Mouse (Mus musculus) testis, postnatal 10 days (tissue): ENCODE data around the gene Ulk4.

Experiments used
- DNase-seq: peaks from one replicate; pipeline ENCODE4 v3.0.0; 2021; ENCODE audit warnings: low spot score

Ulk4 gene

GRCm38 (mm10) chr9:121299976-121300570 is 23.1 kb upstream of the Ulk4 start:
- no peak for DNase-seq

DNA sequence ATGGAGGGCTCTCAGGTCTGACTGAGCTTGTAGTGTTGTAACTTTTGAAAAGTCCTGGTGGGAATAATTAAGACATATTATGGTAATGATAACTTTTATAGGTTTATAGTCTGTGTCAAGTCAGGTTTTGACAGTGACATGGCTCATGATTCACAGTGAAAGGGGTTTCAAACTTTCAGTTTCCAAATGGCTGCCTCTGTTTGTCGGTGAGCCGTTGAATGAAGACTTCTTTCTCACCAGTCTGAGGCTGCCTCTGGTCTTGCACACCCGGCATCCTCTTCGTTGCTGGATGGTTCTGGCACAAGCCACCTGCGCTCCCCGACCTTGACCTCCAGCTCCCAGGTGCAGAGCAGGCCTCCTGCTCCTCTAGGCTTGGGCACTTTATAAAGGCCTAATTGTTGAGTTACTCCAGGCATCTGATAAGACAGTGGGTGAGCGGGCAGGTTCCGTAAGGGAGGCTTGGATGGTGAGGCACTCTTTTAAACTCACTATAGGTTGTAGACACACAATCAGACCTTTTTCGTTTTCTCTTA is 22.3 kb upstream of the Ulk4 start:
- DNase-seq = no peak

- DNase-seq = no peak
Measured at GRCm38 (mm10) chr9:121298411-121299091, 21.6 kb upstream of the Ulk4 start.

DNA sequence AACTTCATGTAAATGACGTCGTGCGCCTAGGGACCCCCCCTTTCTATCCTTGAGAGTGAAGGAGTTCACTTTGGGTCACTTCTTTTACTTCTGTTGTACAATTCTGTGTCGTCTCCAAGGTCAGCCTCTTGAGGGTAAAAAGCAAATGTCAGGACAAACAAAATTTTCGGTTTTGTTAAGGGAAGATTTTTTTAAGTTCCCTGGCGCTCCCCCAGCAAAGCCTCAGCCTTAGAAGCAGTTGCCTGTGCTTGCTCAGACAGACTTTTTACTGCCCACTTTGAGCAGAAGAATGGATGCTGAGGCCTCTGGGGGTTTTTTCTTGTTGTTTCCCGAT is 21.0 kb upstream of the Ulk4 start:
- DNase-seq = no peak

DNA sequence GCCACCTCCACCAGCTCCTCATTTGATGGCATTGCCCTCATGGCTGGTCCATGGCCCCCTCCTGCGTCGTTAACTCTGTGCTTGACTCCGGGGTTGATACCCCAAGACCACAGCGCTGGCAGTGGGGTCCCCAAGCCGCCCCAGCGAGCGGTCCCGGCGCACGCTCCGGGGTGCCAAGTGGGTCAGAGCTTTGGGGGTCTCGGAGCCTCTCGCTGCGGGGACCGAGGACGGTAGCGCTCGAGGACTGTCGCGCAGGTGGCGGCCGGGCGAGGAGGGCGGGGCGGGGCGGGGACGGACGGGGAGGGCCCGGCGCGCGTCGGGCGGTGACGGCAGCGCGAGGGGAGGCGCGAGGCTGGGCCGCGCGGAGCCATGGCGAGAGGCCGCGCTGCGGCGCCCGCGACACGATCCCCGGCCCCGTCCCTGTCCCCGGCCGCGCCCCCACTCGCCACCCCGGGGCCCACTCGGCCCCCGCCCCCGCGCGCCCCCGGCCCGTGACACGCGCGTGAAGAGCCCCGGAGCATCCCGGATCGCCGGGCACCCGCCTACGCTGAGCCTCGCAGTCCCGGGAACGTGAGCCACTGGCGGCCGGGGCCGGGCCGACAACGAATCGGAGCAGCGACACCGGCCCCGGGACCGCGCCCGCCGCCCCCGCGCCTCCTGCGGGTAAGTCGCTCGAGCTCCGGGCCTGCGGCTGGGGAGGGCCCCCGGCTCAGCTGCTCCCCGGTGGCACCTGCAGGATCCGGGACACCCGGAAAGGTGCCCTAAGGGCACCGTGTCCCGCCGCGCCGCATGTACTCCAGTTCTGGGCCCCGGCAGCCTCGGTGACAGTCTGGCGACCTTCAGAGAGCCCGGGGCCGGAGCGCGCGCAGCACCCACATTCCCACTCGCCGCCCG is 20.4 kb upstream of the Ulk4 start, which contains the start of gene Trak1:
TSS of gene Trak1 (plus strand) at position 332 of the 894 bp plus-strand sequence.
- peak; percentile 77 for DNase-seq

GRCm38 (mm10) chr9:121295221-121295620 is 18.2 kb upstream of the Ulk4 start:
- DNase-seq = no peak

DNA sequence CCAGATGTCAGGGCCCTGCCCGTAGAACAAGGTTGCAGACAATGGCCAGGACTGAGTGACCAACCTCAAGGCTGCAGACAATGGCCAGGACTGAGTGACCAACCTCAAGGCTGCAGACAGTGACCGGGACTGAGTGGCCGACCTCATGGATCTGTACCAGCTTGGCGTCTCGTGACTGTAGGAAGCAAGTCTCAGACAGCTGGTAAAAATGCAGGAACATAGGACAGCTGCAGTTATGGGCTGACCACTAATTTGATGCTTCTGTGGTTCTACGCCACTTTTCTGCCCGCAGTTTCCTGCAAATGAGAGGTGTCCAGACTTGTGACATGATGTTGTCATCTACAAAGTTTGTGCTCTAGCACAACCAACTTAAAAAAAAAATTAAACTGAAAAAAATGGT is 16.2 kb upstream of the Ulk4 start:
- DNase-seq = peak; percentile 37

GRCm38 (mm10) chr9:121291275-121291674 is 14.3 kb upstream of the Ulk4 start:
- DNase-seq = no peak

DNA sequence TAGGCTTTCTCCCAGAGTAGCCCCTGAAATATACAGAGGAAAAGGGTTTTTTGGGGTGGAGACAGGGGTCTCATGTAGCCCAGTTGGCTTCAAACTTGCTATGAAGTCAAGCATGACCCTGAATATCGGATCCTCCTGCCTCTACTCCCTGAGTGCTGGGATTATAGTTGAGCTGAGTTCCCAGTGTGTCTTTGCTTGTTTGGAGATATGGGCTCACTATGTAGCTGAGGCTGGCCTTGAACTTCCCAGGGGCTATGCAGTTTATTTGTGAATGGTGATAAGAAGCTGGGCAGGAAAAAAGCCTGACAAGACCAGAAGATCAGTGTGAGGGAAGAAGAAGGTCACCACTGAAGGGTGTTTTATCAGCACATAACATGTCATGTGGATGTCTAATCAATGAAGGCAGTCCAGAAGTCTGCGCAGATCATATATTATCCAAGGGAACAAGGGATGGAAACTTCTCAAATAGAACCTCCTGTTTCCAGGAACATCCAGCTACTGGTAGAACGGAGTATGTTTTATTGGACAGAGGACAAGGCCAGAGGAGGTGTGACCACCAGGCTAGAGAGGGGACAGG is 9.4 kb upstream of the Ulk4 start:
- no peak for DNase-seq

DNA sequence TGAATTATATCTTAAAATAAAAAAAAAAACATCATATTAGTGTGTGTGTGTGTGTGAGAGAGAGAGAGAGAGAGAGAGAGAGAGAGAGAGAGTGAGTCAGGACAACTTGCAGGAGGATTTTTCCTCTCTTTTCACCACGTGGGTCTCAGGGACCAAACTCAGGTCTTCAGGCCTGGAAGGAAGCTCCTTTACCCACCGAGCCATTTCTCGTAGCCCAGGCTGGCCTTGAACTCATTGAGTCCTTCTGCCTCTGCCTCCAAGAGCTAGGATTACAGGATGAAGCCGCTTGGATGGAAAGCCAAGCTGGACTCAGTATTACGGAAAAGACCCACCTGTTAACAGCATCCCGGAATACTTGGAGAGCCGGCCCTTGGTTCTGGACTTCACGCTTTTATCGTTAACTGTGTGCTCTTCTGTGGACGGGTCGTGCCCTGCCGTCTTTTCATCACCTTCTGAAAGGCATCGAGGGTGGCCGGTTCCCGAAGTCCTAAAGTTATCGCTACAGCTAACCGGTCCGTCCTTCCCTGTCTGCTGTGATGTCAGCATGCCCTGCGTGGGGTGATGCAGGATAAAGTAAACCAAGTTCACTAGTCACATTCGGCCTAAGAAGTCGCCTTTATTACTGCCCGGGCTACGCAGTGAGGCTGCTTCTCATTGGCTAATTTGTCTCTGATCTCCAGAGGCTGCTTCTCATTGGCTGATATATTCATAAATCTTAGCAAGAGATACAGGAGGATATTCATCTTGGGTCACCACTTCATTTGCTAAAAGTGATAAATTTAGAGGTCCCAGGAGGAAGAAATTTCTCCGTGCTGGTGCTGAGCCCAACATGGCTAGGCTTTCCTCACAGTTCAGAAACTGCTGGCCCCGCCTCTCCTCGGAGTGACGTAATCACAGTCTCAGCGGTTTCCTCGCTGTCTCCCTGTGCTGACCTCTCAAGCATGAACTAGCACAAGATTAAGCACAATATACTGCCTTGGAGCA is 8.6 kb upstream of the Ulk4 start:
- DNase-seq = peak; percentile 81

- DNase-seq = peak; percentile 69
Measured at GRCm38 (mm10) chr9:121284422-121284821, 7.4 kb upstream of the Ulk4 start.

GRCm38 (mm10) chr9:121283620-121284185 is 6.7 kb upstream of the Ulk4 start:
- DNase-seq = no peak

DNA sequence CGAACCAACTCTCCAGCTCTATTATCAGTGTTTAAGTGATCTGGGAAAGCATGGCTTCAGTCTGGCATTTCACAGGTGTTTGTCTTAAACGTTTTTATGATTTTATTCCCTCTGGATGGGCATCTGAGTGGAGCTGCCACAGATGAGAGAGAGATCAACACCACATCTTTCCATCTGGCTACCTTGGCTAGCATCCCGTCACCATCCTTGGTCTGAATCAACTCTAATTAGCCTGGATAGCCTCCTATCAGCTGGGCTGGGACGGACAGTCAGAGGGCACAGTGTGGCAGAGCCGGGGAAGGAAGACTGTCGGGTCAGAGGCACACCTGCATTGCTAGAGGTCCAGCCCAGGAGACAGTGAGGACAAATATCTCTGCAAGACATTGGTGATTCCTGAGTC is 4.9 kb upstream of the Ulk4 start:
- DNase-seq = no peak

GRCm38 (mm10) chr9:121279216-121279615 is 2.2 kb upstream of the Ulk4 start:
- peak; percentile 53 for DNase-seq

- DNase-seq = no peak
Measured at GRCm38 (mm10) chr9:121276745-121277117, 266 bp downstream of the Ulk4 start.

DNA sequence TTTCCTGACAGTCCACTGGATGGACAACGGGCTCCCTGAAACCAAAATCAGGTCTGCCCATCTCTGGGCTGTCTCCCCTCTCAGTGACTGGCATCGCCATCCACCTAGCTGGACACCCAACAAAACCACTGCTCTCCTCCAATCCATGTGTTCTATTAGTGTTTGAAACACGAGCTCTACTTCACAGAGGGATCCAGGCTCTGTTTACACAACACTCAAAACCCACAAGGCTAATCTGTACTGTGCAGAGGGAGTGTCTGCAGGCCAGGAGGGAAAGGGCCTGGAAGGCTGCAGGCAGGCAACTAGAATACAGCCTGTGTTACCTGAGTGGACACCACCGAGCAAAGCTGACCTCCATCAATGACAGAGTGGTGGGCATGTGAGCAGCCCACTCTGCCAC is 5.4 kb downstream of the Ulk4 start:
- DNase-seq = no peak

DNA sequence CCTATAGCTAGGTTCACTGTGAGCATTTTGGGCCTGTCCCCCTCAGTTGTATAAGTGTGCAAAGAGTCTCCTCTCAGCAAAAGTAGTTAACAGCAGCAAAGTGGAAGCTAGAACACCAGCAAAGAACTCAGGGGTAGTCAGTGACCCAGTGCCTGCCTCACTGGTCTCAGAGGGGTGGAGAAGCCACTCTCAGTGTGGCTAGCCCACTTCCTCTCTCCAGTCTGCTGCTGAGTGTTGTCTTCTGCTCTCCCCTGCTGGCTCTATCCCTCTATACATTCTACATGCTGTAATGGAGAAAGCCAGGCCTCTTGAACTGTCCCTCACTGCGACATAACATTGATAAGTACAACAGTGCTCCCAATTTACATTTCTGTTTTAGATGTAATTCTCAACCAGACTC is 5.8 kb downstream of the Ulk4 start:
- DNase-seq = no peak

DNA sequence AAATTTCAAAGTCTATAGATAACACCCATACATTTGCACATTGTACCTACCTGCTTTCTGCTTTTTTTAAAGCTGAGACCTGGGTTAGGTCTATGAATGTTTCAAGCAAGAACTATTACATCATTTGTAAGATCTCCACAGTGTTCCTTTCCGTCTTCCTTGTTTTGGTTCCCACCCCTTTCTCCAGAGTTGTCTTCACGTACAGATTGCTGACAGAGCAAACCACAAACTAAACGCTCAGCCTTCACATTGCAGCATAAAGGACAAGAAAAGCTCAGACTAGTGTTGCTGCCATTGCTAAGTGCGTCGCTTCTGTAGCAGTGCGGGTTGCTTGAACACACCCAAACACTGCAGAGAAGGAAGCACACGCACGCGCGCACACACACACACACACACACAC is 11.7 kb downstream of the Ulk4 start:
- DNase-seq = no peak

GRCm38 (mm10) chr9:121257106-121257505 is 19.9 kb downstream of the Ulk4 start:
- DNase-seq = no peak

GRCm38 (mm10) chr9:121254761-121255160 is 22.2 kb downstream of the Ulk4 start:
- DNase-seq = peak; percentile 39

- no peak for DNase-seq
Measured at GRCm38 (mm10) chr9:121253983-121254382, 23.0 kb downstream of the Ulk4 start.
